Mouse (Mus musculus): Measurements from ENCODE around the gene Ppp1cb. TPM values are rescaled to one million over a fixed set of nuclear protein-coding genes. Genes with fewer than 3 reads are reported as not detected.
A peak's percentile ranks its signal among the peaks of the same experiment; 100 is the strongest.

Ppp1cb gene
- 100 to 1,000 TPM; 486 TPM for total RNA-seq (2021)
- long read RNA-seq, experiment 1, full-length matches to known transcripts = 455 of 482 reads
- long read RNA-seq, experiment 1, partial matches to known transcripts = 11 of 482 reads
- long read RNA-seq, experiment 1, other reads (novel, unspliced or antisense) = 16 of 482 reads
- long read RNA-seq, experiment 2, full-length matches to known transcripts = 416 of 439 reads
- long read RNA-seq, experiment 2, partial matches to known transcripts = 5 of 439 reads
- long read RNA-seq, experiment 2, other reads (novel, unspliced or antisense) = 18 of 439 reads

GRCm38 (mm10) chr5:32458408-32459143, at the start of gene Ppp1cb:
Ppp1cb (plus strand) TSS chr5:32458843.
- DNase-seq = peak; percentile 100
- TF ChIP-seq CTCF (IDR thresholded peaks at IDR 0.05) = no peak
- Histone ChIP-seq H3K4me3 (peak within 1 kb of the TSS; percentile 93), H3K27ac (peak within 1 kb of the TSS; percentile 99)
- intact Hi-C loops (cut with DNase I) = loop anchor here (2.0 kb wide), 1 partner anchor 42 kb away; no protein-coding TSS in a partner anchor

- DNase-seq = no peak
- Histone ChIP-seq H3K27ac (peak overlapping the region; percentile 88), H3K4me3 (no peak overlapping the region)
- TF ChIP-seq CTCF (IDR thresholded peaks at IDR 0.05) = no peak
- intact Hi-C loops (cut with DNase I) = no loop called here
Observed at GRCm38 (mm10) chr5:32409747-32410146, 48.9 kb upstream of the Ppp1cb start.

- Histone ChIP-seq H3K4me3 (no peak overlapping the region), H3K27ac (peak overlapping the region; percentile 88)
- no peak for TF ChIP-seq CTCF (IDR thresholded peaks at IDR 0.05)
- intact Hi-C loops (cut with DNase I) = no loop called here
- DNase-seq = no peak
Observed at GRCm38 (mm10) chr5:32410954-32411688, 47.5 kb upstream of the Ppp1cb start.

GRCm38 (mm10) chr5:32412186-32412950, 46.3 kb upstream of the Ppp1cb start:
- DNase-seq = peak; percentile 72
- Histone ChIP-seq H3K27ac (peak overlapping the region; percentile 88), H3K4me3 (no peak overlapping the region; the same call in 1 of the 2 replicates)
- TF ChIP-seq CTCF (IDR thresholded peaks at IDR 0.05) = no peak
- intact Hi-C loops (cut with DNase I) = loop anchor here (2.0 kb wide), 1 partner anchor 52 kb away; no protein-coding TSS in a partner anchor

GRCm38 (mm10) chr5:32413083-32413482, 45.6 kb upstream of the Ppp1cb start:
- no peak for TF ChIP-seq CTCF (IDR thresholded peaks at IDR 0.05)

GRCm38 (mm10) chr5:32413569-32413968, 45.1 kb upstream of the Ppp1cb start:
- Histone ChIP-seq H3K27ac (peak overlapping the region; percentile 88), H3K4me3 (no peak overlapping the region)
- DNase-seq = no peak
- no peak for TF ChIP-seq CTCF (IDR thresholded peaks at IDR 0.05)
- intact Hi-C loops (cut with DNase I) = loop anchor here (2.0 kb wide), 1 partner anchor 53 kb away; no protein-coding TSS in a partner anchor

More at GRCm38 (mm10) chr5:32413083-32413482, 45.6 kb upstream of the Ppp1cb start:
- Histone ChIP-seq H3K27ac (peak overlapping the region; percentile 88), H3K4me3 (no peak overlapping the region)
- DNase-seq = no peak
- intact Hi-C loops (cut with DNase I) = loop anchor here (2.0 kb wide), 1 partner anchor 52 kb away; no protein-coding TSS in a partner anchor

GRCm38 (mm10) chr5:32414461-32414985, 44.1 kb upstream of the Ppp1cb start:
- no peak; the same call in 1 of the 2 replicates for TF ChIP-seq CTCF (IDR thresholded peaks at IDR 0.05)
- peak; percentile 72 for DNase-seq
- H3K4me3 ChIP-seq = no peak overlapping the region
- intact Hi-C loops (cut with DNase I) = no loop called here
- H3K27ac ChIP-seq = peak overlapping the region; percentile 88

GRCm38 (mm10) chr5:32415554-32415953, 43.1 kb upstream of the Ppp1cb start:
- H3K27ac ChIP-seq = peak overlapping the region; percentile 88
- no peak for TF ChIP-seq CTCF (IDR thresholded peaks at IDR 0.05)
- no peak overlapping the region for H3K4me3 ChIP-seq
- intact Hi-C loops (cut with DNase I) = no loop called here
- DNase-seq = no peak

GRCm38 (mm10) chr5:32416881-32417280, 41.8 kb upstream of the Ppp1cb start:
- peak; percentile 84 for DNase-seq
- peak overlapping the region; percentile 34 for H3K4me3 ChIP-seq
- no peak for TF ChIP-seq CTCF (IDR thresholded peaks at IDR 0.05)
- intact Hi-C loops (cut with DNase I) = loop anchor here (2.0 kb wide), 1 partner anchor 42 kb away; the partner anchor contains the start of gene Ppp1cb
- H3K27ac ChIP-seq = peak overlapping the region; percentile 83

- Histone ChIP-seq H3K27ac (no peak overlapping the region), H3K4me3 (no peak overlapping the region)
- DNase-seq = no peak
- intact Hi-C loops (cut with DNase I) = no loop called here
- TF ChIP-seq CTCF (IDR thresholded peaks at IDR 0.05) = no peak
Observed at GRCm38 (mm10) chr5:32422081-32422589, 36.5 kb upstream of the Ppp1cb start.

- Histone ChIP-seq H3K4me3 (no peak overlapping the region), H3K27ac (no peak overlapping the region)
- no peak for DNase-seq
- intact Hi-C loops (cut with DNase I) = no loop called here
- TF ChIP-seq CTCF (IDR thresholded peaks at IDR 0.05) = no peak
Observed at GRCm38 (mm10) chr5:32423339-32424046, 35.1 kb upstream of the Ppp1cb start.
